Mouse (Mus musculus): Measurements from ENCODE around the gene Plxnb1. TPM values are rescaled to one million over a fixed set of nuclear protein-coding genes. Genes with fewer than 3 reads are reported as not detected.
A peak's percentile ranks its signal among the peaks of the same experiment; 100 is the strongest.
"Not testable (repeated sequence)": the region's sequence is repeated elsewhere in the genome, so short reads cannot be mapped to it uniquely, and the experiment has no call there.

Gene Plxnb1
- polyA plus RNA-seq, 1 experiment from 2014 or later = 27.3 TPM

DNA sequence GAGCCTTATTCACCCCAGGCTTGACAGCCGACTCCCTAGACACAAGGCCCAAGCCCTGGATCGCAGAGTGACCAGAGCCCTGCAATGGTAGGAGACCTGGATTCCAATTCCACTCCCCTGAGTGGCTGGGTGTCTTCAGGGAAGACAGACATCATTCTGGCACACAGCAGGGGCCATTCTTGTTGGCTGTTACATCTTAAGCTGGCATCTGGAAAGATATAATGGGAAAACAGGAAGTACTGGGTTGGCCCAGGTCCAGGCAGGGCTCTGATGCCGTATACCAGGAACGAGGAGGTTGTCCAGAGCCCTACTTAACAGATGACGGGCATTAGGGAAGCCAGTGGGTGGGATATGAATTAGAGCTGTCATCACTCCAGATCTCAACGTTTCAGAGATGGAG lies 28.1 kb downstream of the Plxnb1 start:
- 71% methylated on average over 6 of the region's 6 CpGs for WGBS
- Histone ChIP-seq H3K4me1 (replicated peaks; ENCODE audit: control insufficient read depth, insufficient read depth, low read length) (no peaks in the 10 kb centered on the region), H3K36me3 (ENCODE audit: control insufficient read depth, insufficient read depth, low read length) (peaks cover 6% of the 10 kb centered on the region; the same call in 1 of the 2 replicates), H3K4me3 (ENCODE audit: low read depth, low read length) (no peak overlapping the region), H3K27ac (ENCODE audit: low read depth, low read length) (no peak overlapping the region), H3K27me3 (ENCODE audit: control insufficient read depth, insufficient read depth, low read length) (no peaks in the 10 kb centered on the region), H3K9me3 (ENCODE audit: control insufficient read depth, low read length) (no peaks in the 10 kb centered on the region), H3K4me2 (ENCODE audit: low read depth, low read length, severe bottlenecking) (no peak overlapping the region), H3K9ac (ENCODE audit: low read length) (no peak overlapping the region)
- DNase-seq (ENCODE audit: low spot score) (peak; percentile 50), ATAC-seq (replicated peaks; ENCODE audit: low FRiP score) (no peak; the same call in 1 of the 2 replicates)

DNA sequence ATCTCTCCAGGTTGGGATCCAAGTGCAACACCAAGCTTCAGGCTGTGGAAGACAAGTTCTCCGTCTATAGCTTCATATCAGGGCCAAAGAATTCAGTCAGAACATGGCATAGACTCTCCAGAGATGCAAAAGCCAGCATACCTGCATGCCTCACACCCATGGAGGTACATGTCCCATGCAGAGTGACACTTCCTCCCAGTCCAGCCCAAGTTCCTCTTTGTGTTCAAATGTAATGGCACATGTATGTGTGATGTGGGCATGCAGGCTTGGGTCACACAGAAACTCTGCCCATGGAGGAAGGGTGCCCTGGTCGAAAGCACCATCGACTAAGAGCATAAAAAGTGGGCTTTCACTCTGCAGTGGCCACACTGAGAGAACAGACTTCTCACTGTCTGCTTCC lies 29.0 kb downstream of the Plxnb1 start:
- ATAC-seq (replicated peaks; ENCODE audit: low FRiP score) = no peak

DNA sequence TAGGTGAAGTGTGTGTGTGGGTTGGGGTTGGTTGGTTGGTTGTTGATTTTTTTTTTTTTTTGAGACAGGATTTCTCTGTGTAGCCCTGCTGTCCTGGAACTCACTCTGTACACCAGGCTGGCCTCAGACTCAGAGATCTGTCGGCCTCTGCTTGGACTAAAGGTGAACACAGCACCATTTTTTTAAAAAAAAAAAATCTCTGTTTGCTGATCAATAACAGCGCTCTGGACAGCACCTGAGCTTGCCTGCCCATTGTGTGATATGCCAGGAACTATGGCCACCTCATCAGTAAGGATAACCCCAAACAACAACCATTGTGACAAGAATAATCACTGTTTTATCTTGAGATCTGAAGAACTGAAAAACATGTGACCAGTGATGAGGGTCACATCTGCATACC lies 29.9 kb downstream of the Plxnb1 start:
- H3K4me1 ChIP-seq (replicated peaks; ENCODE audit: control insufficient read depth, insufficient read depth, low read length) = no peaks in the 10 kb centered on the region
- no peak for DNase-seq (ENCODE audit: low spot score)
- no peak overlapping the region for H3K27ac ChIP-seq (ENCODE audit: low read depth, low read length)
- H3K4me2 ChIP-seq (ENCODE audit: low read depth, low read length, severe bottlenecking) = no peak overlapping the region
- H3K9ac ChIP-seq (ENCODE audit: low read length) = no peak overlapping the region
- ATAC-seq (replicated peaks; ENCODE audit: low FRiP score) = no peak
- 89% methylated on average over 2 of the region's 2 CpGs for WGBS
- H3K4me3 ChIP-seq (ENCODE audit: low read depth, low read length) = no peak overlapping the region
- no peaks in the 10 kb centered on the region for H3K27me3 ChIP-seq (ENCODE audit: control insufficient read depth, insufficient read depth, low read length)
- H3K9me3 ChIP-seq (ENCODE audit: control insufficient read depth, low read length) = no peaks in the 10 kb centered on the region
- no peaks in the 10 kb centered on the region for H3K36me3 ChIP-seq (ENCODE audit: control insufficient read depth, insufficient read depth, low read length)

More for the DNA sequence above, 29.0 kb downstream of the Plxnb1 start:
- Histone ChIP-seq H3K4me2 (ENCODE audit: low read depth, low read length, severe bottlenecking) (no peak overlapping the region), H3K9ac (ENCODE audit: low read length) (no peak overlapping the region), H3K27me3 (ENCODE audit: control insufficient read depth, insufficient read depth, low read length) (no peaks in the 10 kb centered on the region), H3K4me1 (replicated peaks; ENCODE audit: control insufficient read depth, insufficient read depth, low read length) (no peaks in the 10 kb centered on the region), H3K9me3 (ENCODE audit: control insufficient read depth, low read length) (no peaks in the 10 kb centered on the region), H3K27ac (ENCODE audit: low read depth, low read length) (no peak overlapping the region), H3K36me3 (ENCODE audit: control insufficient read depth, insufficient read depth, low read length) (no peaks in the 10 kb centered on the region; the same call in 1 of the 2 replicates), H3K4me3 (ENCODE audit: low read depth, low read length) (no peak overlapping the region)
- 92% methylated on average over 3 of the region's 3 CpGs for WGBS
- DNase-seq (ENCODE audit: low spot score) = no peak

DNA sequence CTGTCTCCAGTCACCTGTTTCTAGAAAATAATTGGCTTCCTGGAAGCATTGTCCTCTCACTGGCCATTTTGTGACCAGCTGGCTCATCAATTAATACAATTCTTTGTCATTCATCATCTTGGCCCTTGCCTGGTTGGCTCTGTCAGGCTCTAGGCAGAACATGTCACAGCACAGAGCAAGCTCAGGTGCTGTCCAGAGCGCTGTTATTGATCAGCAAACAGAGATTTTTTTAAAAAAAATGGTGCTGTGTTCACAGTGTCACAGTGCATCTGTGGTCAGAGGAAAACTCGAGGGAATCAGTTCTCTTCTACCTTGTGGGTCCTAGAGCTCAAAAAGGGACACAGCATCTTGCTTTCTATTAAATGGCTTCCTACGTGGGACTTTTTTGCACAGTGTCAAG lies 30.3 kb downstream of the Plxnb1 start:
- no peak overlapping the region for H3K27ac ChIP-seq (ENCODE audit: low read depth, low read length)
- ATAC-seq (replicated peaks; ENCODE audit: low FRiP score) (no peak), DNase-seq (ENCODE audit: low spot score) (no peak)
- no peak overlapping the region for H3K4me2 ChIP-seq (ENCODE audit: low read depth, low read length, severe bottlenecking)
- no peaks in the 10 kb centered on the region for H3K9me3 ChIP-seq (ENCODE audit: control insufficient read depth, low read length)
- H3K9ac ChIP-seq (ENCODE audit: low read length) = no peak overlapping the region
- no peak overlapping the region for H3K4me3 ChIP-seq (ENCODE audit: low read depth, low read length)
- H3K36me3 ChIP-seq (ENCODE audit: control insufficient read depth, insufficient read depth, low read length) = no peaks in the 10 kb centered on the region
- H3K27me3 ChIP-seq (ENCODE audit: control insufficient read depth, insufficient read depth, low read length) = no peaks in the 10 kb centered on the region
- no peaks in the 10 kb centered on the region for H3K4me1 ChIP-seq (replicated peaks; ENCODE audit: control insufficient read depth, insufficient read depth, low read length)
- 78% methylated on average over 3 of the region's 3 CpGs for WGBS

DNA sequence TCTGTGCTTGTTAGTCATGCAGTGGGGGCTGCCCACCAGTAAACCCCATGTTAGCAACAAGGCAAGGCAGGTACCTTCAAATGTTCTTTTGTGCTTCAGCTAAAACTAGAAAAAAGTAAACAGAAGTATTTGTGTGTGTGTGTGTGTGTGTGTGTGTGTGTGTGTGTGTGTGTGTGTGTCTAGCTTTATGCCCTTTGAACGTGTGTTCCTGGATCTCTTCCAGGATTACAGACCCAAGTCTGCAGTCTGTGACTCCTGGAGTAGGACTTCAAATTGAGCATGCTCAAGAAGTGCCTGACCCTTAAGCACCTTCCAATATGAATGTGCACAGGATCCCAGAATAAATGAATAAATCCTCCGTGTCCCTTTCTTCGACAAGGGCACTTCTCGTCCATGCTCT lies 31.9 kb downstream of the Plxnb1 start:
- no peaks in the 10 kb centered on the region for H3K27me3 ChIP-seq (ENCODE audit: control insufficient read depth, insufficient read depth, low read length)
- no peak for ATAC-seq (replicated peaks; ENCODE audit: low FRiP score)
- no peak overlapping the region for H3K4me2 ChIP-seq (ENCODE audit: low read depth, low read length, severe bottlenecking)
- no peaks in the 10 kb centered on the region for H3K36me3 ChIP-seq (ENCODE audit: control insufficient read depth, insufficient read depth, low read length)
- no peak for DNase-seq (ENCODE audit: low spot score)
- no peaks in the 10 kb centered on the region for H3K9me3 ChIP-seq (ENCODE audit: control insufficient read depth, low read length)
- no peaks in the 10 kb centered on the region for H3K4me1 ChIP-seq (replicated peaks; ENCODE audit: control insufficient read depth, insufficient read depth, low read length)
- no peak overlapping the region for H3K9ac ChIP-seq (ENCODE audit: low read length)
- 85% methylated on average over 4 of the region's 4 CpGs for WGBS
- no peak overlapping the region for H3K27ac ChIP-seq (ENCODE audit: low read depth, low read length)
- H3K4me3 ChIP-seq (ENCODE audit: low read depth, low read length) = no peak overlapping the region

DNA sequence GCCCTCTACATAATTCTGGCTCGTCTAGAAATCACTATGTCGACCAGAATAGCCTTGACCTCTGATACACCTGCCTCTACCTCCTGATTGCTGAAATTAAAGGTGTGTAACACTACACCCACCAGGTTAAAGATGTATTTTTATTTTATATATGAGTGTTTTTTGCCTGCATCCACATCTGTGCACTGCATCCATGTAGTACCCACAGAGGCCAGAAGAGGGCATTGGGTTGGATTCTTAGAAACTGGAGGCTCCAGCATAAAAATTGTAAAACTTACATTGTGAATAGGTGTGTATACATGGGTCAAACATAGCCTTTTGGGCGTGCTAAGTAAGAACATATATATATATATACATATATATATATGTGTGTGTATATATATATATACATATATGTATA lies 33.0 kb downstream of the Plxnb1 start:
- Histone ChIP-seq H3K4me3 (ENCODE audit: low read depth, low read length) (no peak overlapping the region), H3K36me3 (ENCODE audit: control insufficient read depth, insufficient read depth, low read length) (no peaks in the 10 kb centered on the region), H3K9me3 (ENCODE audit: control insufficient read depth, low read length) (no peaks in the 10 kb centered on the region), H3K9ac (ENCODE audit: low read length) (no peak overlapping the region), H3K27me3 (ENCODE audit: control insufficient read depth, insufficient read depth, low read length) (no peaks in the 10 kb centered on the region), H3K4me2 (ENCODE audit: low read depth, low read length, severe bottlenecking) (no peak overlapping the region), H3K27ac (ENCODE audit: low read depth, low read length) (no peak overlapping the region), H3K4me1 (replicated peaks; ENCODE audit: control insufficient read depth, insufficient read depth, low read length) (no peaks in the 10 kb centered on the region)
- peak; percentile 61 for DNase-seq (ENCODE audit: low spot score)
- 58% methylated on average over 3 of the region's 3 CpGs for WGBS
- ATAC-seq (replicated peaks; ENCODE audit: low FRiP score) = no peak

DNA sequence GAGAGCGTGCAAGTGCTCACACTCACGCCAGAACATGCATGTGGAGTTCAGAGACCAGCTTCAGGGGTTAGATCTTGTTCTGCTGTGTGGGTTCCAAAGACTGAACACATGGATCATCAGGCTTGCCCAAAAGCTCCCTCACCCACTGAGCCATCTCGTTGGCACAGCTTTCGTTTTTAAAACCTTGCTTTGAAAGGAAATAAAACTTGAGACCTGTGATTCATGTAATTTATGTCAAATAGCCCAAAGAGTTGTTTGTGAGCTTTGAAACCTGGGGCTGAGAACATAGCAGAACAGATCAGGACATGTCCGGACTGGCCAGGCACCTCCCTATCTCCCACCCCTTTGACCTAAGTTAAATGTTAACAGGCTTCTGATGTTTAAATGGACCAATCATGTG lies 34.9 kb downstream of the Plxnb1 start:
- no peaks in the 10 kb centered on the region for H3K27me3 ChIP-seq (ENCODE audit: control insufficient read depth, insufficient read depth, low read length)
- no peak overlapping the region for H3K9ac ChIP-seq (ENCODE audit: low read length)
- 87% methylated on average over 5 of the region's 5 CpGs for WGBS
- H3K4me3 ChIP-seq (ENCODE audit: low read depth, low read length) = no peak overlapping the region
- no peaks in the 10 kb centered on the region for H3K36me3 ChIP-seq (ENCODE audit: control insufficient read depth, insufficient read depth, low read length)
- no peak overlapping the region for H3K27ac ChIP-seq (ENCODE audit: low read depth, low read length)
- no peak overlapping the region for H3K4me2 ChIP-seq (ENCODE audit: low read depth, low read length, severe bottlenecking)
- DNase-seq (ENCODE audit: low spot score) (no peak), ATAC-seq (replicated peaks; ENCODE audit: low FRiP score) (no peak)
- H3K9me3 ChIP-seq (ENCODE audit: control insufficient read depth, low read length) = no peaks in the 10 kb centered on the region
- H3K4me1 ChIP-seq (replicated peaks; ENCODE audit: control insufficient read depth, insufficient read depth, low read length) = no peaks in the 10 kb centered on the region

DNA sequence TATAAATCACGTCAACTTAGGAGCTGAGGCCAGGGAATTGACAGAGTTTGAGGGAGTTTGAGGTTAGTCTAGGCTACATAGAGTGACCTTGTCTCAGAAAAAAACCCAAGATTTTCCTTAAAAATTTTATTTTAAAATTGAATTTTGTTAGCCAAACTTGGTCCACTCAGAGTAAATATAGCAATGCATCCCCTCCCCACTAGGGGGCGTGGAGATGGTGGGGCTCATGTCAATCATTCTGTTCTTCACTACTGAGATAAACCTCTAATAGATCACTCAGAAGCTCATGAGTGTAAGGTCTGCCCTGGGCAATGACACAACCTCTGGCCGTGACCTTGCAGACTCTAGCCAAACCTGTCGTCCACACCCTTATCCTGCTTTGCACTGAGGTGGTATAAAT lies 45.2 kb downstream of the Plxnb1 start:
- H3K4me3 ChIP-seq (ENCODE audit: low read depth, low read length); H3K27ac ChIP-seq (ENCODE audit: low read depth, low read length); DNase-seq (ENCODE audit: low spot score); H3K36me3 ChIP-seq (ENCODE audit: control insufficient read depth, insufficient read depth, low read length); H3K9ac ChIP-seq (ENCODE audit: low read length); H3K27me3 ChIP-seq (ENCODE audit: control insufficient read depth, insufficient read depth, low read length); H3K9me3 ChIP-seq (ENCODE audit: control insufficient read depth, low read length); H3K4me1 ChIP-seq (replicated peaks; ENCODE audit: control insufficient read depth, insufficient read depth, low read length); ATAC-seq (replicated peaks; ENCODE audit: low FRiP score); H3K4me2 ChIP-seq (ENCODE audit: low read depth, low read length, severe bottlenecking): not testable (repeated sequence)
- WGBS = 71% methylated on average over 4 of the region's 4 CpGs

DNA sequence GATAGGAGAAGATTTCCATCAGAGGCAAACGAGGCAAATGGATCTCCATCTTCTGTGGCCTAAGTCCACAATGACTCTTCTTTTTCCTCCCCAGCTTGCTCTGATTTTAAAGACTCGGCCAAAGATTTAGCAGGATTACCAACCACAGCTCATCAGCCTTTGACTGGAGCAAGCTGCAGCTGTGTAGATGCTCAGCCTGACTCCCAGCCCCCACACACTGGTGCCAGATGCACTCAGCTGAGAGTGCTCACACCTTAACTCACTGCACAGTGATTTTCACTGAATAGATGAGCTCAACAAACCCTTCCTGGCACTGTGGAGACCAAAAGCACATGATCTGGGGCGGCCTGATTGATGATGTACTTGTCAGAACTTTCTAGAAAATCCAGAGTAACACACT lies 66.8 kb downstream of the Plxnb1 start, which contains the start of gene Fbxw21:
Gene Fbxw21, minus strand, starts transcription at position 101 of the 400 bp plus-strand sequence.
- H3K27ac ChIP-seq (ENCODE audit: low read depth, low read length) = no peak within 1 kb of the TSS
- ATAC-seq (replicated peaks; ENCODE audit: low FRiP score) (no peak), DNase-seq (ENCODE audit: low spot score) (no peak)
- H3K4me1 ChIP-seq (replicated peaks; ENCODE audit: control insufficient read depth, insufficient read depth, low read length) = no peaks in the 10 kb centered on the region
- WGBS = 72% methylated on average over 3 of the region's 3 CpGs
- no peaks in the 10 kb centered on the region for H3K9me3 ChIP-seq (ENCODE audit: control insufficient read depth, low read length)
- H3K4me3 ChIP-seq (ENCODE audit: low read depth, low read length) = no peak within 1 kb of the TSS
- no peaks in the 10 kb centered on the region for H3K27me3 ChIP-seq (ENCODE audit: control insufficient read depth, insufficient read depth, low read length)
- no peak within 1 kb of the TSS for H3K4me2 ChIP-seq (ENCODE audit: low read depth, low read length, severe bottlenecking)
- H3K9ac ChIP-seq (ENCODE audit: low read length) = no peak within 1 kb of the TSS
- no peaks in the 10 kb centered on the region for H3K36me3 ChIP-seq (ENCODE audit: control insufficient read depth, insufficient read depth, low read length)

All from forebrain, embryonic 11.5 days (tissue).